Mouse (Mus musculus) brain, adult 2 months (tissue): ENCODE results near the gene Ccdc28b.

ENCODE experiments used
- DNase-seq: peaks from one replicate; pipeline ENCODE4 v3.0.0; 2011; ENCODE audit warnings: low read depth, low spot score

The Ccdc28b gene

DNA sequence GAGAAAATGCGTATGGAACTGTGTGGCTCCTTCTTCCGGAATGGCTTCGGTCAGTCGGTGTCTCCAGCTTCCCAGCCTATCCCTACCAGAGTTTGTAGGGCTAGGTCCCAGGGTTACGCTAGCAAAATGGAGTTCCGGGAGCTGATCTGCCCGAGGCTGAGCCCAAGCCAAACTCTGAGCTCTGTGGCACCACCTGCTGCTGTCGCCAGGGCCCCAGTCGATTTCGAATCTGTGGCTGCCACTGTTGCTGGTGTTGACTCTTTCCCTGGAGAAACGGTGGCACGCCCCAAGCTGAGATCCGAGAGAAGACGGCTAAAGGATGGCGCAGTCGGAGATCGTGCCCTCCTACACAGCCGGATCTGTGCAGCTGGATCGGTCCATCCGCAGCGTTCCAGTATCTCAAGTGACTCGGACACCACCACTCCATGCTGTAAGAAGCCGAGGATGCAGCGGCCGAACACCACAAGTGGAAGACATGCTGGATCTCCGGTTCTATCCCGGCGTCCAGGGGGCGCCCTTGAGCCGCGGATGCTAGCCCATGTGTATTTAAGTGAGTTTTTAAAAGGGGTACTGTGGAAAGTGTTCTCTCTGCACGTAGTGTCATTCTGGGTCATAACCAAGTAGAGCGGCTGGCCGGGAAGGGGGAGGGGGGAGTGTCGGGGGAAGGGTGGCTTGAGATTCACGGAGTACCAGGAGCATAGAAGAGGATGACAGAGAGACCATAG lies 38.7 kb downstream of the Ccdc28b start:
- peak; percentile 77 for DNase-seq

DNA sequence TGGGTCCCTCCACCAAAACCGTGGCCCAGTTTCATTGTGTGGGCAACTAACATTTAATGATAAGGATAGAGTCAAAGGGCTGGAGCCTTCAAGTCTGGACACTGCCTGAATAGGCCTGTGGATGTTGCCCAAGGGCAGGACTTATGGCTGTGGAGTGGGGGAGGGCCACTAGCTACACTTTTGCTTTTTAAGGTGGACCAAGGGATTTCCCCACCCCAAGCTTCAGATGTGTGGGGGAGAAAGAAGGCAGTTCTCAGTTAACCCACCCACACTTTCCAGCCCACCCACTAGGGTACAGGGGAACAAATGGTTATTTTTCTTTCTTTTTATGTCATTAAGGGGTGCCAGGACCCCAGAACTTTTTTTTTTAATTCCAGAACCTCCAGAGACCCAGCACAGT lies 39.4 kb downstream of the Ccdc28b start:
- no peak for DNase-seq

DNA sequence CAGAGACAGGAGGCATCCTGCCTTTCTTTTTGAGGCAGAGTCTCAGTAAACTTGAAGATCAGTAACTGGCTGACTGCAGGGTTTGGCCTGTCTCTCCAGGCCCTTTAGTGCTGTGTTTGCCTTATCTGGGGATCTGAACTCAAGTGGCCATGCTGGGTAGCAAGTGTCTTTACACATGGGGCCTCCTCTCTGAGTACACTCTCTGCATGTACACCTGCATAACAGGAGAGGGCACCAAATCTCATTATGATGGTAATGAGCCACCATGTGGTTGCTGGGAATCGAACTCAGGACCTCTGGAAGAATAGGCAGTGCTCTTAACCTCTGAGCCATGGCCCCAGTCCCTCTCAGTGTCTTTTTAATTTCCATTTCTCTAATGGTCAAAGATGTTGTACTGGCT lies 41.5 kb downstream of the Ccdc28b start:
- DNase-seq: no peak

DNA sequence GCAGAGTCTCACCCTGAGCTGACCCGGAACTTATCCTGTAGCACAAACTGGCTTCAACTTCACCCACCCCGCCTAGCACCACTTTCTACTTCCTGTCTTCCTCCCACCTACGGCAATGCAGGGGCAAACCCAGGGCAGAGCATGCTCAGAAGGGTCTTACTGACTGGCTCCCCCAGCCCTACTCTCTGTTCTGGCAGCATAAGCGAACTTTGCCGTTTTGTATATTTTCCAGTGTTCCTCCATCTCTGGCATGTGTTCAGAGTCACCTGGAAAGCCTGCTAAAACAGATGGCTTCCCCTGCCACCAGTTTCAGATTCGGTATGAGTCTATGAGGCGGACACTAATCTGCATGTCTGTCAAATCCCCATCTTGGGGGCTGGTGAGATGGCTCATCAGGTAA lies 43.4 kb downstream of the Ccdc28b start:
- peak; percentile 79 for DNase-seq

DNA sequence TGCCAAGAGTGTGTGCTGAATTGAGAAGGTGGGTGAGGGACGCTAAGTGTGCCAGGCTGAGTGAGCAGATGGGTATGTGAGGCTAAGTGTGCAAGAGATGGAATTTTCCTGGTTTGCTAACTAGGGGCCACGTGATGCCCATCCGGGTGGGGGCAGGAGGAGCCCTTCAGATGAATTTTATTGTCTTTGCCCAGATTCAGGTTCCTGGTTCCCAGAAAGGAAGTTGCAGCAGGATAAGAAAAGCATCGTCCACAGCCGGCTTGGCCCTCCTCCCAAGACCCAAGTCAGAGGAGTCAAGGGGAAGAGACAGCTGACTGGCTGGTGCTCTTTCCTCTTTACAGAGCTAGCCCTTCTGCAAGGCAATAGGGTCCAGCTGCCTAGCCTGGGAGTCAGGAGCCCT lies 45.3 kb downstream of the Ccdc28b start, which contains the start of gene Fam167b:
Gene Fam167b (minus strand): TSS at position 84 of the 400 bp plus-strand sequence.
- peak; percentile 28 for DNase-seq

DNA sequence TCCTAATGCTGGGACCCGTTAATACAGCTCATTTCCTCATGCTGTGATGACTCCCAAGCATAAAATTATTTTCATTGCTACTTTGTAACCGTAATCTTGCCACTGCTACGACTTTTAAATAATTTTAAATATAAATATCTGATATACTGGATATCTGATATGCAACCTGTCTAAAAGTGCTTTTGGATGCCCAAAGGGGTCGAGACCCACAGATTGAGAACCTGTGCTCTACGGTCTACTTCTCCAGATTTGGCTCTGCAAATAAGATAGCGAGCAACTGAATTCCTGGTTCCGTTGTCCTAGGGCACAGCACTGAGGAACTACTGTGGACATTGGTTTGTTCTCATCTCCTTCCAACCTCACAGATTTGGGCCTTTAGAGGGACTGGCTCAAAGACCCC lies 46.1 kb downstream of the Ccdc28b start:
- no peak for DNase-seq

DNA sequence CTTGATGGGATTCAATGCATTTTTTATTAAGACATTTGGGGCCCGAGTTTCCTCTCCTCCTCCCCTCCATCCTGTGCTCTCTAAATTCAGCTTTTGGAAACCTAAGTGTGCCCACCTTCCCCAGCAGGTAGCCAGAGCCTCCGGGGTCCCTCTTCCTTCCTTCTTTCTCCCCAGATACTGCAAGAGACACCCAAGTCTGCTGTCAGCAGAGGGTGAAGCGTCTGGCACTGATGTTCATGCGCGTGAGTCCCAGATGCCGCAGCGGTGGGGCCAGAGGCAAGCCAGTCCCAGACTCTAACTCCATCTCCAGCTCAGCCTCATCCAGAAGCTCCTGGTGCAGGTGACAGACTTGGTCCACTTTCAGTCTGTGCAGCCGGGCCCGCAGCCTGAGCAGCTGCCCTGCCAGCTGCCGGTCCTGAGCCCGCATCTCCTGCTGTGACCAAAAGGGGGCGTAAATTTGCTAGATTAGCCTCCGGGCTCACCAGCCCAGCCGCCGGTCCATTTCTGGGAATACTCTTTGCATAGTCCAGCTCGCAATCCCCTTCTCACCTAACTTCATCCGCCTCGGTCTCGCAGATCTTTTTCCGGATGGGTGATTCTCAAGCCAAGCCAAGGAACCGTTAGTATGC lies 46.8 kb downstream of the Ccdc28b start:
- peak; percentile 56 for DNase-seq

DNA sequence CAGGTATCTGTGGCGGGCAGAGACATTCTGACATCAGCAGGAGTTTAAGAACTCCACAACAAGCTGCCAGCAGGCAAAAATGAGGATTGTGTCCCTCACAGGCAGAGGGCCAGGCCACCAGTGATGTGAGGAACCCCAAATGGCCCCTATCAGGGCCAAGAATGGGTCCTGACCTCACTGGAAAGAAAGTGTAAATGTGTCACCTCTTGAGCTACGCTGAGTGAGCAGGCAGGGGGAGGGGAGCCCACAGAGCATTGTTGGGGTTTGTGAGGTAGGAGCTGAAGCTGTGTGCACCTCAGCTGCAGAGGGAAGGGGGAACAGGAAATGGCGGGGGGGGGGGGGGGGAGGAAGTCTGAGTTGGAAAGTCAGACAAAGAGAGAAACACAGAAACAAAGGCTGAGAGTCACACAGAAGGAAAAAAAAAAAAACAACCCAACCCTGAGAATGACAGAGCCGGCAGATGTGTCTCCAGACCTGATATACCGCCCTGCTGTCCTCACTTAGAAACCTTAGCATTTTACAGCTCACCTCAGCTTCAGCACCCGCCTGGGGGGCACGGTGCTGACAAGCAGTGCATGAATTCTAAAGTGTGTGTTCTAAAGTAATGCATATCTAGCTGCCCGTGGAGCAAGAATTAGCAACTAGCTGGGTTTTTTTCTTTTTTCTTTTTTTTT lies 48.4 kb downstream of the Ccdc28b start:
- DNase-seq: peak; percentile 24

DNA sequence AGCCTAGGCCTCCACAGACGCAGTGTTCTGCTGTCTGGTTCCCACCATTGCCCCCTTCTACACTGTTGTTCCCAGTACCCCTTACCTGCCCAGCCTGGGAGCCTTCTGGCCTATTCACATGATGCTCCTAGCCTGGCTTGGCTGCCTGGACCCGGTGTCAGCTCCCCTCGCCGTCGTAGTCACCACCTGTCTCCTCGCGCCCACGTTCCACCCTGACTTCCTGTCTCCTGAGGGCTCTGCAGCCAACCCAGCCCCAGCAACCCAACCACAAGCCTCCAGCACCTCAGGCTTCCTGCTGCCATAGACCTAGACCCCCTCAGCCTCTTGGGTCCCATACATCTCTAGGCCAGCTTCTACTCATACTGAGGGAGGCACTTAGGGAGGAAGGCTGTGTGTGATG lies 50.3 kb downstream of the Ccdc28b start, which contains the start of gene Lck:
Gene Lck (minus strand): TSS at position 212 of the 400 bp plus-strand sequence.
- no peak for DNase-seq

DNA sequence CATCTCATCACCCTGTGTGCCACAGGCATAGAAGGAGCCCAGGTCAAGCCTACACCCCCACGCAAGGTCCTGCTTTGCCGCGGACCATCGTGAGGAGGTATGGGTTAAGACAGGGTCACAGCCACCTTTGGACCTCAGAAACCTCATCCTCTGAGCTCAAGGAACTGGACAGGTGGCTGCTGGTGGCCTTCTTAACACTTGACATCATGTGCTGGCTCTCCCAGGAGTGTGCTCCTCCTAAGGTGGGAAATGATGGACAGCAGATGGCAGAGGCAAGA lies 50.7 kb downstream of the Ccdc28b start:
- no peak for DNase-seq

DNA sequence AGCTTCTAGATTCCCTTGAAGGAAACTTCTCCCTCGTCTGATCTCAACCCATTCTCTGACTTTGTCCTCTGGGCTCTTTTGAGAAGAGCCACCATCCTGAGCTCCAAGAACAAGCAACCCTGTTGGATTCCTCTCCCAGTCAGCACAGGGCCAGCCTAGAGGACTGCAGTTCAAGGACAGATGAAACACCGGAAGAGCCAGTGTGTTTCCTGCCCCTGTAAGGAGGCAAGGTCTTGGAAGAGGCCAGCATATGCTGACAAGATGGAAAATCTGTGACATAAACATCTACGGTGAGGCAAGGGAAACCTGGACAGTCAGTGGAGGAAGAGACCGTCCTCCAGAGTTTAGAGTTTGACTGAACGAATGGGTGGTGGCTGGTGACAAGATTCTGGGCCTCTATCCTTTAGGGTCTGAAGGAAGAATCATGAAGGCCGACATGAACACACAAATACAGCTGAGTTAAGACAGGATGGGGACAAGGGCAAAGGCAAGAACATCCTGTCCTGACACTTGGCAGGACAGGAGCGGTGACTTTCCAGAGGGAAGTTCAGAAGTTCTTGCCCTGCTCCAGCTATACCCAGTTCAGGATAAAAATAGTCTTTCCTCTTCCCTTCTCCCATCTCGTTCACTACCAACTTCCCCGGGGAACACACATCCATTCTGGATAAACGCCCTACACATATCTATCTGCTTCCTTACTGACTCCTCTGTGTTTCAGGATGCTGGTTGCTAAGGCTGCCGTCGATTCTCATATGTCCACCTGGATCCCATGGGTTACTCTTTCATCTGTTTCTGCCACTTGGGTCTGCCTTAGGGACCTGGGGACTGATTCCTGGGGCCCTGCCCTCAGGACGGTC lies 51.3 kb downstream of the Ccdc28b start:
- DNase-seq: no peak

DNA sequence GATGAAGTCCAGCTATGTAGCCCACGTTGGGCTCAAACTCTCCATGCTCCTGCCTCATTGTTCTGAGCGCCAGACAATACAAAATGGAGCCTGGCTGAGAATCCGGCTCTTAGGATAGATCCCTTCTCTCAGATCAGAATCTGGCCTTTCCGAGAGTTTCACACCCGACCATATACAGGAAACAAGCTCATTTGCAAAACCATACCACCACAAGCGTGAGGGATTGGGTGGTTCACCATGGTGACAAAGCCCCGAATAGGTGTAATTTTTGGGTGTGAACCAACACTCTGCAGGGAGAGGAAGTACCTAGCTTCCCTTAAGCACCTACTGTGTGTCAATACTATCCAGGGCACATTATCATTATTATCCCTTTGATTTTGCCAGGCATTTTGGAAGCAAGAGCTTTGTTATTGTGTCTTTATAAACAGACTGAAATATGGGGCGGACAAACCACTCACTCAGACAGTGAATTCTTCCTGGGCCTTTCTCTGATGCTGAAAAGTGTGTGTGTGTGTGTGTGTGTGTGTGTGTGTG lies 52.1 kb downstream of the Ccdc28b start:
- DNase-seq: no peak

DNA sequence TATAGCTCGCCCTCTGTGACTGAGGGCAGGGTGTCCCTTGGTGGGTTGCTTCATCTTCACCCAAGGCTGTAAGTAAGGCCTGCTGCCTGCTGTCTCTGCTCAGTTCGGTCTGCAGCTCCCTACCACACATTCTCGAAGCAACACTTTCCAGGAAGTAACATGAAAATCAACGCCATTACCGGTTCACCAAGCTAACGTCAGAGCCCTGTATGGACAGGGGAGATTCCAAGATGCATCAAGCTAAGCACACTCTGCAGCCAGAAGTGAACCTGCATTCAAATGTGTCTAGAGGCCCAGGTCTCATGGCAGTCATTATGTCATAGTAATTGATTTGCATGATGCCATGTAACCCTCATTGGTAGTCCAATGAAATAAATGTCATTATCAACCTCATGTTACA lies 53.7 kb downstream of the Ccdc28b start:
- no peak for DNase-seq
